Mouse (Mus musculus) CH12.LX (cell line): ENCODE results near the gene Gm17268. TPM values are rescaled to one million over a fixed set of nuclear protein-coding genes. Genes with fewer than 3 reads are reported as not detected.

ENCODE experiments used
- DNase-seq: peaks from one replicate; pipeline ENCODE4 v3.0.0-alpha.2; 2013; ENCODE audit errors: extremely low read depth
- H3K27ac ChIP-seq: 2 replicates; pipeline ENCODE4 v1.5.1; 2012; ENCODE audit warnings: low read depth, mild to moderate bottlenecking, control low read depth, moderate library complexity; ENCODE audit not compliant: insufficient read depth
- H3K27me3 ChIP-seq: replicated peaks from 2 replicates; pipeline ENCODE3; 2012; ENCODE audit warnings: inconsistent platforms
- H3K36me3 ChIP-seq, 2 experiments: replicated peaks in 1 of 2; 2 replicates each; pipeline versions ENCODE3 to v1.6.1; 2012; ENCODE audit warnings: inconsistent platforms in 1 of 2, low read length in 1 of 2, mild to moderate bottlenecking in 1 of 2, mixed read lengths in 1 of 2, moderate library complexity in 1 of 2; ENCODE audit not compliant: control insufficient read depth in 1 of 2, insufficient read depth in 1 of 2
- H3K4me1 ChIP-seq, 2 experiments: 2 replicates each; pipeline ENCODE4 v1.6.1; 2012; ENCODE audit warnings: inconsistent platforms in 1 of 2, moderate library complexity in 1 of 2; ENCODE audit not compliant: insufficient read depth in 2 of 2, control insufficient read depth in 1 of 2
- H3K4me2 ChIP-seq: 2 replicates; pipeline ENCODE4 v1.6.1; 2012; ENCODE audit warnings: low read depth, mild to moderate bottlenecking, control low read depth; ENCODE audit not compliant: poor library complexity, insufficient read depth, severe bottlenecking
- H3K4me3 ChIP-seq, 3 experiments: fragments of 150-350 bp in 1 of 3; sonication (generic) in 1 of 3; replicated peaks in 1 of 3; 2 replicates each; pipeline versions ENCODE3 to v1.5.1; 2011 to 2012; ENCODE audit warnings: low read depth in 2 of 3, low read length in 2 of 3, mild to moderate bottlenecking in 2 of 3, moderate library complexity in 2 of 3, control low read depth in 1 of 3, improper control_type of control experiment in 1 of 3, inconsistent platforms in 1 of 3, mixed read lengths in 1 of 3; ENCODE audit not compliant: poor library complexity in 1 of 3
- H3K79me2 ChIP-seq: replicated peaks from 2 replicates; pipeline ENCODE4 v1.6.1; 2012; ENCODE audit warnings: mild to moderate bottlenecking, moderate library complexity; ENCODE audit not compliant: control insufficient read depth, poor library complexity, insufficient read depth, severe bottlenecking; ENCODE audit errors: extremely low read depth
- H3K9ac ChIP-seq: 2 replicates; pipeline ENCODE4 v1.6.1; 2012; ENCODE audit warnings: low read depth, mild to moderate bottlenecking, control low read depth, moderate library complexity; ENCODE audit not compliant: insufficient read depth
- H3K9me3 ChIP-seq: replicated peaks from 2 replicates; pipeline ENCODE3; 2012; ENCODE audit warnings: low read length, inconsistent platforms, mixed read lengths
- E2F4 ChIP-seq: IDR thresholded peaks from 2 replicates; pipeline ENCODE4 v1.6.1; 2011; ENCODE audit warnings: low read depth, low read length, improper control_type of control experiment; ENCODE audit not compliant: insufficient replicate concordance
- GABPA ChIP-seq: IDR thresholded peaks from 2 replicates; pipeline ENCODE4 v1.6.1; 2012; ENCODE audit warnings: low read depth, low read length, improper control_type of control experiment, inconsistent platforms; ENCODE audit not compliant: insufficient replicate concordance
- IRF4 ChIP-seq: IDR thresholded peaks from 2 replicates; pipeline ENCODE4 v1.6.1; 2014; ENCODE audit warnings: low read depth, mild to moderate bottlenecking, inconsistent platforms, low read length, improper control_type of control experiment
- MAZ ChIP-seq: IDR thresholded peaks from 2 replicates; pipeline ENCODE4 v1.6.1; 2012; ENCODE audit warnings: low read depth, mild to moderate bottlenecking, inconsistent platforms, low read length, improper control_type of control experiment, moderate library complexity
- MXI1 ChIP-seq: IDR thresholded peaks from 2 replicates; pipeline ENCODE4 v1.6.1; 2011; ENCODE audit warnings: mild to moderate bottlenecking, low read depth, low read length, improper control_type of control experiment
- NRF1 ChIP-seq: IDR thresholded peaks from 2 replicates; pipeline ENCODE4 v1.6.1; 2014; ENCODE audit warnings: low read depth, mild to moderate bottlenecking, inconsistent platforms, low read length, improper control_type of control experiment, moderate library complexity
- POLR2A ChIP-seq: IDR thresholded peaks from 2 replicates; pipeline ENCODE4 v1.6.1; 2011; ENCODE audit warnings: low read depth, mild to moderate bottlenecking, improper control_type of control experiment, low read length
- POLR2AphosphoS2 ChIP-seq: IDR thresholded peaks from 2 replicates; pipeline ENCODE4 v1.6.1; 2011; ENCODE audit warnings: low read depth, low read length, improper control_type of control experiment
- RAD21 ChIP-seq: IDR thresholded peaks from 2 replicates; pipeline ENCODE4 v1.6.1; 2011; ENCODE audit warnings: low read depth, mild to moderate bottlenecking, low read length, improper control_type of control experiment, moderate library complexity
- RCOR1 ChIP-seq: conservative IDR thresholded peaks from 2 replicates; pipeline ENCODE4 v1.6.1; 2012; ENCODE audit warnings: low read depth, mild to moderate bottlenecking, inconsistent platforms, low read length, improper control_type of control experiment
- SIN3A ChIP-seq: IDR thresholded peaks from 2 replicates; pipeline ENCODE4 v1.6.1; 2012; ENCODE audit warnings: low read length, improper control_type of control experiment, inconsistent platforms
- TBP ChIP-seq: conservative IDR thresholded peaks from 2 replicates; pipeline ENCODE4 v1.6.1; 2011; ENCODE audit warnings: low read depth, low read length, improper control_type of control experiment
- TCF12 ChIP-seq: IDR thresholded peaks from 2 replicates; pipeline ENCODE4 v1.6.1; 2014; ENCODE audit warnings: low read depth, mild to moderate bottlenecking, inconsistent platforms, low read length, improper control_type of control experiment
- UBTF ChIP-seq: IDR thresholded peaks from 2 replicates; pipeline ENCODE4 v1.6.1; 2012; ENCODE audit warnings: low read depth, mild to moderate bottlenecking, inconsistent platforms, low read length, improper control_type of control experiment, moderate library complexity
- ZC3H11A ChIP-seq: IDR thresholded peaks from 2 replicates; pipeline ENCODE4 v1.6.1; 2012; ENCODE audit warnings: low read depth, mild to moderate bottlenecking, inconsistent platforms, low read length, improper control_type of control experiment
- ZMIZ1 ChIP-seq: IDR thresholded peaks from 2 replicates; pipeline ENCODE4 v1.6.1; 2012; ENCODE audit warnings: low read depth, mild to moderate bottlenecking, inconsistent platforms, low read length, improper control_type of control experiment
- ZNF384 ChIP-seq: IDR thresholded peaks from 2 replicates; pipeline ENCODE4 v1.6.1; 2012; ENCODE audit warnings: low read depth, low read length, improper control_type of control experiment, inconsistent platforms
- dilution Hi-C: fragments of 300-500 bp; cut with MboI; formaldehyde crosslinking; loops from 2 replicates; pipeline ENCODE4 v1.14.3; 2020; ENCODE audit warnings: low sequenced_read_pairs; ENCODE audit not compliant: extremely low pct_unique_long_range_greater_than_20kb, extremely low pct_ligation_motif_present
- in situ Hi-C: fragments of 300-500 bp; cut with MboI; formaldehyde crosslinking; loops from 3 replicates; pipeline ENCODE4 v1.14.3; 2019; ENCODE audit warnings: low sequenced_read_pairs, low pct_ligation_motif_present, low pct_unique_long_range_greater_than_20kb, mixed read lengths
- polyA plus RNA-seq: library from polyadenylated mRNA; unstranded; fragments of >175 nt; gene quantifications from 2 replicates; pipeline ENCODE4 v1.2.1, GENCODE M21; 2012; ENCODE audit warnings: low read depth; ENCODE audit not compliant: insufficient read length
- total RNA-seq, 2 experiments: library from RNA; depleted of rRNA; stranded (reverse); fragments of 300-350 nt in 1 of 2; fragments of >200 nt in 1 of 2; gene quantifications; 2 replicates each; pipeline ENCODE4 v1.2.3; 2012 to 2014

The Gm17268 gene
- total and polyA plus RNA-seq, 3 experiments = not detected

- TF ChIP-seq GABPA = no peak
- no peak for TF ChIP-seq ZC3H11A
- TF ChIP-seq RAD21 = no peak
- TF ChIP-seq POLR2A = no peak
- TF ChIP-seq, all 38 proteins: peak for 0
- no peak overlapping the region for H3K27ac ChIP-seq
- H3K9me3 ChIP-seq = no peaks in the 10 kb centered on the region
- H3K9ac ChIP-seq = no peak overlapping the region
- no peaks in the 10 kb centered on the region for H3K36me3 ChIP-seq
- in situ Hi-C loops = no loop called here
- H3K79me2 ChIP-seq = no peaks in the 10 kb centered on the region
- no peak for DNase-seq
- dilution Hi-C loops = no loop called here
- H3K4me1 ChIP-seq = no peaks in the 10 kb centered on the region
- peaks cover 63% of the 10 kb centered on the region for H3K27me3 ChIP-seq
- H3K4me3 ChIP-seq = no peak overlapping the region
- no peak overlapping the region for H3K4me2 ChIP-seq
Measured at GRCm38 (mm10) chr11:82062226-82062625, 23.9 kb upstream of the Gm17268 start.

DNA sequence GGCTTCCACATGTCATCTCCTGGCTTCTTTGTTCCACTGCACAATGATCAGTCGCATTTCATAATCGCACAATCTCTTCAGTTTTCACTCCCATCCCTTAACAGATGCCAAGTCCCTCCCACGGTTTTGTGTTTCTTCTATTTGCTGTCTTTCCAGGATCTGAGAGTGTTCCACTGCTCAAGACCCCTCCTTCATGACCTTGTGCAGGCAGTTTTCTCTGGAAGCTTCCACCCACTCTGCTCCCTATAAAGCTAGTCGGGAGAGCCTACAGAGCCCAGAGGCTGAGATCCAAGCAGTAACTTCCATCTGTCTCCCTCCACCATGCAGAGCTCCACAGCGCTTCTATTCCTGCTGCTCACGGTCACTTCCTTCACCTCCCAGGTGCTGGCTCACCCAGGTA is 19.3 kb upstream of the Gm17268 start, which contains the start of gene Ccl11:
Ccl11 (plus strand) TSS at position 178 of the 400 bp plus-strand sequence.
- DNase-seq = no peak
- Histone ChIP-seq H3K27ac (no peak within 1 kb of the TSS), H3K27me3 (peaks cover 80% of the 10 kb centered on the region), H3K9ac (no peak within 1 kb of the TSS), H3K9me3 (no peaks in the 10 kb centered on the region), H3K36me3 (no peaks in the 10 kb centered on the region), H3K79me2 (no peaks in the 10 kb centered on the region)
- dilution Hi-C loops = no loop called here
- in situ Hi-C loops = no loop called here
- no peak for TF ChIP-seq E2F4
- TF ChIP-seq NRF1 = no peak
- no peak for TF ChIP-seq GABPA
- TF ChIP-seq, all 38 proteins: peak for 0
- Histone ChIP-seq H3K4me2 (no peak within 1 kb of the TSS), H3K4me3 (no peak within 1 kb of the TSS), H3K4me1 (no peaks in the 10 kb centered on the region)

DNA sequence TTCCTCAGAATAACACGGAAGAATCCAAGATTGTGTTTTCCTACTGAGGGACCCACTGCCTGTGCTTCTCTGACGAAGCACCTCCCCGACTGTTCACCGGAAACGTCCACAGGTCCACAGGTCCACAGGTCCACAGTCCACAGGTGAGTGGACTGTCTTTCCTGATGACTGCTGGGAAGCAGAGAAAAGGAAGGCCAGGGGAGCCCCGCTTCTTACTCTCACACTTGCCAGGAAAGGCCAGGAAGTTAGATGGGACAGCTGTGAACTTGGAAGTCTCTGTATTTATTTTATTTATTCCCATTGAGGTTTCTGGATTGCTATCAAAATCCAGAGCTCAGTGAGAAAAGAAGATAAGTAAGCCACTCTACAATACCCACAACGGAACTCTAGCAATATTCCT is 15.5 kb upstream of the Gm17268 start:
- dilution Hi-C loops = no loop called here
- no peak overlapping the region for H3K4me2 ChIP-seq
- no peaks in the 10 kb centered on the region for H3K4me1 ChIP-seq
- DNase-seq = no peak
- H3K27me3 ChIP-seq = peaks cover 82% of the 10 kb centered on the region
- no peaks in the 10 kb centered on the region for H3K36me3 ChIP-seq
- H3K79me2 ChIP-seq = no peaks in the 10 kb centered on the region
- in situ Hi-C loops = loop anchor here (5.0 kb wide), 1 partner anchor 128 kb away; no protein-coding TSS in a partner anchor
- no peak overlapping the region for H3K4me3 ChIP-seq
- TF ChIP-seq RCOR1 (no peak), UBTF (no peak), ZMIZ1 (no peak), ZNF384 (no peak), TCF12 (no peak), SIN3A (no peak), IRF4 (no peak), MAZ (no peak), POLR2AphosphoS2 (no peak), MXI1 (no peak), TBP (no peak), NRF1 (no peak)
- H3K9me3 ChIP-seq = peaks cover 3% of the 10 kb centered on the region
- H3K9ac ChIP-seq = no peak overlapping the region
- no peak overlapping the region for H3K27ac ChIP-seq
